Mouse (Mus musculus): Measurements from ENCODE around the gene Filip1l. TPM values are rescaled to one million over a fixed set of nuclear protein-coding genes. Genes with fewer than 3 reads are reported as not detected.

The Filip1l gene
- polyA plus RNA-seq, 1 experiment = not detected

DNA sequence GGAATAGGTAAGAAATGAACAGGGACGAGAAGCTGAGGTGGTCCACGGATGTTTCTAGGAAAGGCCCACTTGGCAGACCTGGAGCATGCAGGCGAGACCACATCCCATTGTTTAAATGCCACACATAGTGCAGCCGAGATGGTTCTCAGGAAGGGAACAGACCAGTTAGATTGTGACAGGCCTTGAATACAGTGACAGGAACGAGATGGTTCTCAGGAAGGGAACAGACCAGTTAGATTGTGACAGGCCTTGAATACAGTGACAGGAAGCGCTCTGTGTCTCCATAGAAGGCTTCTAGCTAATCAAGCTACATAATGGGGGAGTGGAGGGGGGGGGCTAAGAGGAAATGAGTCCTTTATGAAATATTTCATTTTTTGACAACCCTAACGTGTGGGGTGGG is 227.1 kb downstream of the Filip1l start:
- Histone ChIP-seq H3K4me3 (ENCODE audit: insufficient read depth, low read depth, low read length) (no peak overlapping the region), H3K4me1 (ENCODE audit: control insufficient read depth, insufficient read depth, low read length) (no peaks in the 10 kb centered on the region; the same call in 1 of the 2 replicates), H3K27ac (ENCODE audit: insufficient read depth, low read depth, low read length) (no peak overlapping the region)
- 65% methylated on average over 7 of the region's 7 CpGs for WGBS
- TF ChIP-seq POLR2A (IDR thresholded peaks at IDR 0.05; ENCODE audit: insufficient read depth, low read depth, low read length) (no peak), CTCF (IDR thresholded peaks at IDR 0.05; ENCODE audit: insufficient read depth, low read depth, low read length) (no peak)

DNA sequence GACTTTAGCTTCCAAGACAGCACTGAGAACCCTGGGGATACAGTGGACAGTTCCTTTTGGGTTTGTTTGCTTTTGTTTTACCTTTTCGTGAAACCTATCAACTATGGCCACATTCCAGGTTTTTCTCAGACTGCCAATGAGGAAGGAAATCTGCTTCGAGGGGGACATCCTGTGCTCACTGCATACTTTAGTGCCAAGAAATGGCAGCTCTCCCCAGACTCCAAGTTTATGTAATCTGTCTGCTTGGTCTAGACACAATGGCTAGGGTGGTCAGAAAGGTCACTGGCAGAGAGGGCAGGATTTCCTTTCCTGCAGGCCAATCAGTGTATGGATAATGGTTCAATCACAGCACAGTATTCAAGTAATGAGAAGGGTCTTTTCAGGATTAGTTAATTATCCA is 229.1 kb downstream of the Filip1l start:
- TF ChIP-seq CTCF (IDR thresholded peaks at IDR 0.05; ENCODE audit: insufficient read depth, low read depth, low read length) (no peak), POLR2A (IDR thresholded peaks at IDR 0.05; ENCODE audit: insufficient read depth, low read depth, low read length) (no peak)
- WGBS = 69% methylated on average over 2 of the region's 2 CpGs
- Histone ChIP-seq H3K4me3 (ENCODE audit: insufficient read depth, low read depth, low read length) (no peak overlapping the region), H3K27ac (ENCODE audit: insufficient read depth, low read depth, low read length) (no peak overlapping the region), H3K4me1 (ENCODE audit: control insufficient read depth, insufficient read depth, low read length) (no peaks in the 10 kb centered on the region)

DNA sequence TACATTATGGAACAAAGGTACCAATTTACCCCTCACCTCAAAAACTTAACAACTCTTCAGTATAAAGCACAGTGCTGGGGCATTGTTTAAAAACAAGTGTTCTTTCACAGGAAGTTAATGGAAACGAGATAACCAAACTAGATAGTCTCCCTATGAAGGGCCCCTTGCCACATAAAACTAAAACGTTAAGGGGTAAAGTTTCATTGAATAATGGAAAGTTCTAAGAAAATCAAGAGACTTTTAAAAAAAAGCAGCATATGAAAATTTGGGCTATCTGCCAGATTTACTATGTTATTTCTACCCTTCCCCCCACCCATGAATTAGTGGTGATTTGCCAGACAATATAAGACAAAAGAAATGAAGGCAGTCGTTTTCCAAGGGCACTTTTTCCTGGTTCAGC is 232.3 kb downstream of the Filip1l start:
- H3K27ac ChIP-seq (ENCODE audit: insufficient read depth, low read depth, low read length) = no peak overlapping the region
- WGBS = 29% methylated on average over 3 of the region's 3 CpGs
- TF ChIP-seq CTCF (IDR thresholded peaks at IDR 0.05; ENCODE audit: insufficient read depth, low read depth, low read length) = no peak
- TF ChIP-seq POLR2A (IDR thresholded peaks at IDR 0.05; ENCODE audit: insufficient read depth, low read depth, low read length) = no peak
- H3K4me1 ChIP-seq (ENCODE audit: control insufficient read depth, insufficient read depth, low read length) = no peaks in the 10 kb centered on the region
- H3K4me3 ChIP-seq (ENCODE audit: insufficient read depth, low read depth, low read length) = no peak overlapping the region

DNA sequence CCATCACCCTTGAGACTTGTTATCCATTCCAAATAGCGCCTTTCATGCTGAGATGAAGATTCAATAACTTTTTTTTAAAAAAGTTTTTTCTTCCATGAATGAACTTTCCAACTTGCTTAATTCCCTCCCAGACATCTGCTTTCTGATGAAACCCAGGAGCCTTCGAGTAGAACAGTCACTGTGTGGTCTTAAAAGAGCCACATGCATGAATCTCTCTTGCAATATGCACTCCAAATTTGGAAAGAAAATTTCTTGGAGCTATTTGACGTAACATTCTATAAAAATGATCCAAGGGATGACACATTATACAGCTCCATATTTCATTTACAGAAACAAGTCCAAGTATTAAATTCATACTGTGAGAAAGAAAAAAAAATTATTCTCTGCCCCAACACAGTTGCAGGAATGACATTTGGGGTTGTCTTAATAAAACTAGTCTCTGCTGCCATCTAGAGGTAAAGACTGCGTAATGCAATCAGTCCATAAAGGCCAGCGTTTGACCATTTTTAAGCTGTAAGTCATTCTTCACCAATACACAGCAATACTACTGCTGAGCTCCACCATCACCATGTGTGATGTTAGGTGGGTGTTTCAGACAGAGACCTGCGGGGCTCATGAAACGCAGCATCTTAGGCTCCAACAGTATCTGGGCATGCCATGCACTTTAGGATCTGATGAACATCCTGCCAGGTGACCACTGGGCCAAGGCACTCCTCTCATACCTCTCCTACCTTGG is 240.7 kb downstream of the Filip1l start:
- no peaks in the 10 kb centered on the region for H3K4me1 ChIP-seq (ENCODE audit: control insufficient read depth, insufficient read depth, low read length)
- H3K4me3 ChIP-seq (ENCODE audit: insufficient read depth, low read depth, low read length) = no peak overlapping the region
- TF ChIP-seq CTCF (IDR thresholded peaks at IDR 0.05; ENCODE audit: insufficient read depth, low read depth, low read length) (no peak), POLR2A (IDR thresholded peaks at IDR 0.05; ENCODE audit: insufficient read depth, low read depth, low read length) (no peak)
- WGBS = 37% methylated on average over 7 of the region's 7 CpGs
- no peak overlapping the region for H3K27ac ChIP-seq (ENCODE audit: insufficient read depth, low read depth, low read length)

DNA sequence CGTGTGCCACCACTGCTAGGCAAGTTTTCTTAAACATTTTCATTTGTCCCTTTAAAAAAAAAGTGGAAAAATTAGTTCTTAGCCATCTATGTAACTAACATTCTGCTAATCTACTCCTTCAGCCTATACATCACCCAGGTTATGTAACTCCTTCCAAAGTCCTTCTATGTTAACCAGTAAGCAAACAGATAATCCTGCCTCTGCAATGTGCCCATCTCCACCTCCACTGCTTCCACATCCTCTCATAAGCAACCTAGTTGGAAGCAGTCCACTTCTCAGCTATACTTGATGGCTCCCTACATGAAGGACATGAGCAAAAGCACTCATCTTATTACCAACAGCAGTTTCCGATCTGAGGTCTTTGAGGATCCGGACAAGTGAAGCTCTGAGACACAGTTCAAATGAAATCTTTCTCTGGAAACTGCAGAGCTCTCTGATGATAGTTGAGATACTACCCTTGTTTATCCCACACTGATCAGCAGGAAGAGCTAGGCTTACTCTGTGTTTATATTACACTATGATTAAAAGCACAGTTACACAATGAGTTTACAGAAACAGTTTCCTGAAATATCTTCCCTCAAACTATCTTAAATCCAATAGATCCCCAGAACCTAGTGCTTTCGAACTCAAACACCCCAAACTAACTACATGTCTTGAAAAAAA is 244.5 kb downstream of the Filip1l start:
- H3K4me1 ChIP-seq (ENCODE audit: control insufficient read depth, insufficient read depth, low read length) = no peaks in the 10 kb centered on the region
- TF ChIP-seq CTCF (IDR thresholded peaks at IDR 0.05; ENCODE audit: insufficient read depth, low read depth, low read length) = no peak
- TF ChIP-seq POLR2A (IDR thresholded peaks at IDR 0.05; ENCODE audit: insufficient read depth, low read depth, low read length) = no peak
- H3K4me3 ChIP-seq (ENCODE audit: insufficient read depth, low read depth, low read length) = no peak overlapping the region
- no peak overlapping the region for H3K27ac ChIP-seq (ENCODE audit: insufficient read depth, low read depth, low read length)
- 61% methylated on average over 4 of the region's 4 CpGs for WGBS

DNA sequence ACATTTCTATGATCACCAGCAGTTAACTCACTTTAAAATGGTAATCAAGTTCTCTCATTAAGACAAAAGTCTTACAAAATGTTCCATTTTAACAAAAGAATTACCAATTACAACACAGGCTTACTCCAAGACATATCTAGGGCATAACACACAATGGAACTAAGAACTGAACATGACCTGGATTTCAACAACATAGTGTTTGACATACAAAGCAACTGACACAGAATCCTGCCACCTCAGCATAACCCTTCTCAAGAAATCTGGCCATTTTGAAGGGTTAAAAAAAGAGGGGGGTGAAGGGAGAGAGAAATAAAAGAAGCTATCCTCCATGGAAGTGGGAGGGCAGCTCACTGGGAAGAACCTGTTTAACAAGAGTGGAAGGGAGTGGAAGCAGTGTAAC is 248.1 kb downstream of the Filip1l start:
- Histone ChIP-seq H3K27ac (ENCODE audit: insufficient read depth, low read depth, low read length) (no peak overlapping the region), H3K4me3 (ENCODE audit: insufficient read depth, low read depth, low read length) (no peak overlapping the region), H3K4me1 (ENCODE audit: control insufficient read depth, insufficient read depth, low read length) (no peaks in the 10 kb centered on the region)
- TF ChIP-seq POLR2A (IDR thresholded peaks at IDR 0.05; ENCODE audit: insufficient read depth, low read depth, low read length) (no peak), CTCF (IDR thresholded peaks at IDR 0.05; ENCODE audit: insufficient read depth, low read depth, low read length) (no peak)

DNA sequence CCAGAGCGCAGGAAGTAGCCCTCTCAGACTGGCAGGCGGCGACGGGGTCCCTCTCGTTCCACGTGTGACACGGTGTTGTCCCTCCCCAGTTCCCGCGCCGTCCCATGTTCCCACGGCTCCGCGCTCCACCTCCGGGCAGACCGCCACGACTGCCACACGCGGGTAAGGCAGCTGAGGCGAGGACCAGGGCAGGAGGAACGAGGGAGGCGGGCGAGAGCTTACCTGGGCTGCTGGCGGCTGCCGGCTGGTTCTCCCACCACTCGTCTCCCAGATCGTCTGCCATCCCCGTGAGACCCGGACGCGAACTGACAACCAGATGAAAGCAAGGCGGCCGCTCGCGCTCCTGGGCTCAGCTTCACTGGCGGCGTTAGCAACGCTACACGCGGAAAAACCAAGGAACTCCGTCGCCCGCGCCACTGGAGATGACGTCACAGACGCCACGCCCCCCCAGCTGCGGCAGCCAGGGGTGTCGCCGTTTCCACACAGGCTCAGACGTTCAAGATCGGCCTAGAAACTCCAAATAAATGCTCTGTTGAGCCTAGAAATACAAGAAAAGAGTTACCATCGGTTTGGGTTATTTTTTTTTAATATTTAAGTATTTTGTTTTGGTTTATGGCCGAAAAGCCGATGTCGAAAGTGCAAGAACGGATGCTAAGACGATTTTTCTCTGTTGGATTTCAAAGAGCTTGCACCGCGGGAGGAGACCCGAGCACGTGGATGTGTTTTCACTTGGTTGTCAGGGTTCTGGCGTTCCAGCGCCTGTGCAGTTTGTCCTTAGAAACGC is 253.7 kb downstream of the Filip1l start, which contains the start of gene Cmss1:
Gene Cmss1 (minus strand): TSS at position 421 of the 784 bp plus-strand sequence.
- Histone ChIP-seq H3K4me1 (ENCODE audit: control insufficient read depth, insufficient read depth, low read length) (no peaks in the 10 kb centered on the region), H3K27ac (ENCODE audit: insufficient read depth, low read depth, low read length) (no peak within 1 kb of the TSS), H3K4me3 (ENCODE audit: insufficient read depth, low read depth, low read length) (peak within 1 kb of the TSS; percentile 98)
- TF ChIP-seq CTCF (IDR thresholded peaks at IDR 0.05; ENCODE audit: insufficient read depth, low read depth, low read length) (no peak), POLR2A (IDR thresholded peaks at IDR 0.05; ENCODE audit: insufficient read depth, low read depth, low read length) (no peak)
- WGBS = under 1% methylated on average over 64 of the region's 64 CpGs

DNA sequence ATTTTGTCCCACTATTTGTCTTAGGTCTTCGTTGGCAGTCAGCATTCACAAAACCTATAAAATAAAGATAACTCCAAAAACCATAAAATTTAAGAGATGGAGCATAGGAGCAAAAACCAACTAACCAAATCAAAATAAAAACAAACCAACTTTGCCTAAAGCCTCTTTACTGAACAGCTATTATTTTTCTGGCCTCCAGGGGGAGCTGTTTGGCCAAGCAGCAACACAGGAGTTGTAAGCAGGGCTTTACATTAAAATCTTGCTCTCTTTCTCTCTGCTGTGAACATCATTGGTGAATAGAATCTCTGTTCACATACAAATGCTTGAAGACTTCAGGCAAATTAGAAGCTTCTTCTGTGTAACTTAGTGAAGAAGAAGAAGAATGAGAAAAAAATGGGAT is 258.9 kb downstream of the Filip1l start:
- TF ChIP-seq CTCF (IDR thresholded peaks at IDR 0.05; ENCODE audit: insufficient read depth, low read depth, low read length) (no peak), POLR2A (IDR thresholded peaks at IDR 0.05; ENCODE audit: insufficient read depth, low read depth, low read length) (no peak)
- H3K4me3 ChIP-seq (ENCODE audit: insufficient read depth, low read depth, low read length) = no peak overlapping the region
- H3K27ac ChIP-seq (ENCODE audit: insufficient read depth, low read depth, low read length) = no peak overlapping the region
- no peaks in the 10 kb centered on the region for H3K4me1 ChIP-seq (ENCODE audit: control insufficient read depth, insufficient read depth, low read length)
- 2% methylated on average over 1 of the region's 1 CpGs for WGBS

Other genes with a start within 250 kb of the Filip1l start
- 102 TPM in 1 of 2 replicates, not detected in the other for gene Tomm70a, start 231.4 kb upstream of the Filip1l start, polyA plus RNA-seq (2012; ENCODE audit: insufficient read depth, insufficient read length, low replicate concordance, missing spikeins)
- not detected in 2 replicates for gene Nit2, start 185.8 kb upstream of the Filip1l start, polyA plus RNA-seq (2012; ENCODE audit: insufficient read depth, insufficient read length, low replicate concordance, missing spikeins)
- gene Tbc1d23, start 121.6 kb upstream of the Filip1l start, polyA plus RNA-seq (2012; ENCODE audit: insufficient read depth, insufficient read length, low replicate concordance, missing spikeins) = not detected in 2 replicates
- not detected in 2 replicates for gene Tmem30c, start 60.2 kb upstream of the Filip1l start, polyA plus RNA-seq (2012; ENCODE audit: insufficient read depth, insufficient read length, low replicate concordance, missing spikeins)

Measured in olfactory bulb, adult 2 months (tissue).